Mouse (Mus musculus): ENCODE results near the gene Ninj2. TPM values are rescaled to one million over a fixed set of nuclear protein-coding genes. Genes with fewer than 3 reads are reported as not detected.
A peak's percentile ranks its signal among the peaks of the same experiment; 100 is the strongest.
"Not testable (repeated sequence)": the region's sequence is repeated elsewhere in the genome, so short reads cannot be mapped to it uniquely, and the experiment has no call there.

The Ninj2 gene
- polyA plus RNA-seq, 2 experiments = 1.7 to 1.9 TPM

GRCm38 (mm10) chr6:120083442-120083841, 9.7 kb upstream of the Ninj2 start:
- no peak overlapping the region for H3K27ac ChIP-seq (replicated peaks; ENCODE audit: low read depth, low read length)
- no peak overlapping the region for H3K4me2 ChIP-seq (replicated peaks; ENCODE audit: low read depth, low read length, severe bottlenecking)
- no peak overlapping the region for H3K9ac ChIP-seq (ENCODE audit: low read depth, low read length, severe bottlenecking)
- ATAC-seq (ENCODE audit: low FRiP score, low read depth) (no peak), DNase-seq (ENCODE audit: low spot score) (no peak)
- H3K27me3 ChIP-seq (ENCODE audit: control insufficient read depth, insufficient read depth, low read length) = no peaks in the 10 kb centered on the region
- H3K4me3 ChIP-seq (replicated peaks; ENCODE audit: low read length) = no peak overlapping the region
- no peaks in the 10 kb centered on the region for H3K4me1 ChIP-seq (ENCODE audit: control insufficient read depth, insufficient read depth, low read length)
- WGBS = 71% methylated on average over 6 of the region's 6 CpGs
- H3K36me3 ChIP-seq (ENCODE audit: control insufficient read depth, insufficient read depth, low read length) = no peaks in the 10 kb centered on the region
- no peaks in the 10 kb centered on the region for H3K9me3 ChIP-seq (ENCODE audit: control insufficient read depth, low read length)
- TF ChIP-seq POLR2A (IDR thresholded peaks at IDR 0.05; ENCODE audit: borderline replicate concordance, extremely low read depth, insufficient read depth, insufficient read length) = no peak

DNA sequence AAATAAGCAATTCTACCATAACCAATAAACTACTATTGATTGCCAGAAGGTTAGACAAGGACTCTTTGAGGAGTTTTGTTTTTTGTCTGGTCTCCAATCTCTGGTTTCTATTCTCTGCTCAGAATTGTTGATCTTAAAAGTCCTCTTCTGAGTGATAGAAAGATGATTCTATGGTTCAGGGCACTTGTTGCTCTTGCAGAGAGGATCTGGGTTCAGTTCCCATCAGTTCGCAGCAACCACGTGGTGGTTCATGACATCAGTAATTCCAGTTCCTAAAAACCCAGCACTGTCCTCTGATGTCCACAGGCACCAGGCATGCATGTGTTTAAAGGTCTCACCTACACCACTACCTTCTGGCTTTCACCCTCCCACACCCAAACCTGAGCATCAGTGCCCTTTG, 8.2 kb upstream of the Ninj2 start:
- Histone ChIP-seq H3K4me1 (ENCODE audit: control insufficient read depth, insufficient read depth, low read length) (no peaks in the 10 kb centered on the region), H3K9me3 (ENCODE audit: control insufficient read depth, low read length) (no peaks in the 10 kb centered on the region), H3K36me3 (ENCODE audit: control insufficient read depth, insufficient read depth, low read length) (no peaks in the 10 kb centered on the region), H3K4me3 (replicated peaks; ENCODE audit: low read length) (no peak overlapping the region), H3K4me2 (replicated peaks; ENCODE audit: low read depth, low read length, severe bottlenecking) (no peak overlapping the region), H3K9ac (ENCODE audit: low read depth, low read length, severe bottlenecking) (no peak overlapping the region), H3K27ac (replicated peaks; ENCODE audit: low read depth, low read length) (no peak overlapping the region), H3K27me3 (ENCODE audit: control insufficient read depth, insufficient read depth, low read length) (no peaks in the 10 kb centered on the region)
- ATAC-seq (ENCODE audit: low FRiP score, low read depth) (no peak), DNase-seq (ENCODE audit: low spot score) (no peak)
- 87% methylated on average over 2 of the region's 2 CpGs for WGBS
- TF ChIP-seq POLR2A (IDR thresholded peaks at IDR 0.05; ENCODE audit: borderline replicate concordance, extremely low read depth, insufficient read depth, insufficient read length) = no peak

- no peak for TF ChIP-seq POLR2A (IDR thresholded peaks at IDR 0.05; ENCODE audit: borderline replicate concordance, extremely low read depth, insufficient read depth, insufficient read length)
Measured at GRCm38 (mm10) chr6:120085832-120086231, 7.3 kb upstream of the Ninj2 start.

GRCm38 (mm10) chr6:120087041-120087440, 6.1 kb upstream of the Ninj2 start:
- H3K4me1 ChIP-seq (ENCODE audit: control insufficient read depth, insufficient read depth, low read length); H3K27ac ChIP-seq (replicated peaks; ENCODE audit: low read depth, low read length); ATAC-seq (ENCODE audit: low FRiP score, low read depth); H3K4me2 ChIP-seq (replicated peaks; ENCODE audit: low read depth, low read length, severe bottlenecking); H3K36me3 ChIP-seq (ENCODE audit: control insufficient read depth, insufficient read depth, low read length); H3K27me3 ChIP-seq (ENCODE audit: control insufficient read depth, insufficient read depth, low read length); DNase-seq (ENCODE audit: low spot score); H3K9me3 ChIP-seq (ENCODE audit: control insufficient read depth, low read length); H3K9ac ChIP-seq (ENCODE audit: low read depth, low read length, severe bottlenecking); H3K4me3 ChIP-seq (replicated peaks; ENCODE audit: low read length): not testable (repeated sequence)
- 90% methylated on average over 6 of the region's 8 CpGs for WGBS

More at GRCm38 (mm10) chr6:120085832-120086231, 7.3 kb upstream of the Ninj2 start:
- no peak overlapping the region for H3K27ac ChIP-seq (replicated peaks; ENCODE audit: low read depth, low read length)
- no peak overlapping the region for H3K4me2 ChIP-seq (replicated peaks; ENCODE audit: low read depth, low read length, severe bottlenecking)
- ATAC-seq (ENCODE audit: low FRiP score, low read depth) (no peak), DNase-seq (ENCODE audit: low spot score) (no peak)
- no peaks in the 10 kb centered on the region; the same call in 1 of the 2 replicates for H3K4me1 ChIP-seq (ENCODE audit: control insufficient read depth, insufficient read depth, low read length)
- H3K36me3 ChIP-seq (ENCODE audit: control insufficient read depth, insufficient read depth, low read length) = no peaks in the 10 kb centered on the region
- H3K27me3 ChIP-seq (ENCODE audit: control insufficient read depth, insufficient read depth, low read length) = no peaks in the 10 kb centered on the region
- 73% methylated on average over 3 of the region's 3 CpGs for WGBS
- H3K9me3 ChIP-seq (ENCODE audit: control insufficient read depth, low read length) = no peaks in the 10 kb centered on the region
- no peak overlapping the region for H3K4me3 ChIP-seq (replicated peaks; ENCODE audit: low read length)
- no peak overlapping the region for H3K9ac ChIP-seq (ENCODE audit: low read depth, low read length, severe bottlenecking)

GRCm38 (mm10) chr6:120090712-120091248, 2.4 kb upstream of the Ninj2 start:
- DNase-seq (ENCODE audit: low spot score) (no peak), ATAC-seq (ENCODE audit: low FRiP score, low read depth) (no peak)
- H3K9ac ChIP-seq (ENCODE audit: low read depth, low read length, severe bottlenecking) = no peak overlapping the region

DNA sequence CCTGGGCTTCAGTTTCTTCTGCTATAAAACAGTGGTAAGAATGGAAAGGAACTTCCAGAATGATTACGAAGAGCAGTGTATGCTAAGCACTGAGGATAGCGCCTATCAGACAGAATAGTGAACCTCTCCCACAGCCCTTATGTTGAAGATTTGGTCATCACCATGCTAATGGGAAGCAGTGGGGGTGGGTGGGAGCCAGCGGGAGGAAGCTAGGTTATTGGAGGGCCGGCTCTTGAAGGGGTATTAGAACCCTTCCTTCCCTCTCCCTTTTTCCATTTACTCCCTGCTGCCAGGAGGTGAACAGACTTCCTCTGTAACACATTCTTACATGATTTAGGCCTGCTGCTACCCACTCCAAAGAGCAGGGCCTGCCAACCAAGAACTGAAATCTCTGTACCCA, 1.2 kb upstream of the Ninj2 start:
- no peaks in the 10 kb centered on the region for H3K36me3 ChIP-seq (ENCODE audit: control insufficient read depth, insufficient read depth, low read length)
- H3K4me3 ChIP-seq (replicated peaks; ENCODE audit: low read length) = no peak overlapping the region
- H3K4me2 ChIP-seq (replicated peaks; ENCODE audit: low read depth, low read length, severe bottlenecking) = no peak overlapping the region
- TF ChIP-seq POLR2A (IDR thresholded peaks at IDR 0.05; ENCODE audit: borderline replicate concordance, extremely low read depth, insufficient read depth, insufficient read length) = no peak
- no peak for ATAC-seq (ENCODE audit: low FRiP score, low read depth)
- H3K27ac ChIP-seq (replicated peaks; ENCODE audit: low read depth, low read length) = peak overlapping the region; percentile 39; the same call in 1 of the 2 replicates
- no peak overlapping the region for H3K9ac ChIP-seq (ENCODE audit: low read depth, low read length, severe bottlenecking)
- peaks cover 8% of the 10 kb centered on the region; the same call in 1 of the 2 replicates for H3K4me1 ChIP-seq (ENCODE audit: control insufficient read depth, insufficient read depth, low read length)
- no peaks in the 10 kb centered on the region for H3K27me3 ChIP-seq (ENCODE audit: control insufficient read depth, insufficient read depth, low read length)
- DNase-seq (ENCODE audit: low spot score) = no peak
- whole genome bisulfite sequencing = 68% methylated on average over 4 of the region's 4 CpGs
- no peaks in the 10 kb centered on the region for H3K9me3 ChIP-seq (ENCODE audit: control insufficient read depth, low read length)

More at GRCm38 (mm10) chr6:120090712-120091248, 2.4 kb upstream of the Ninj2 start:
- H3K4me3 ChIP-seq (replicated peaks; ENCODE audit: low read length) = no peak overlapping the region
- WGBS = 9% methylated on average over 15 of the region's 15 CpGs
- no peak overlapping the region for H3K4me2 ChIP-seq (replicated peaks; ENCODE audit: low read depth, low read length, severe bottlenecking)
- H3K4me1 ChIP-seq (ENCODE audit: control insufficient read depth, insufficient read depth, low read length) = peaks cover 8% of the 10 kb centered on the region; the same call in 1 of the 2 replicates
- H3K36me3 ChIP-seq (ENCODE audit: control insufficient read depth, insufficient read depth, low read length) = no peaks in the 10 kb centered on the region
- H3K27me3 ChIP-seq (ENCODE audit: control insufficient read depth, insufficient read depth, low read length) = no peaks in the 10 kb centered on the region
- no peaks in the 10 kb centered on the region for H3K9me3 ChIP-seq (ENCODE audit: control insufficient read depth, low read length)
- no peak for TF ChIP-seq POLR2A (IDR thresholded peaks at IDR 0.05; ENCODE audit: borderline replicate concordance, extremely low read depth, insufficient read depth, insufficient read length)
- no peak overlapping the region for H3K27ac ChIP-seq (replicated peaks; ENCODE audit: low read depth, low read length)

Data from limb, embryonic 14.5 days (tissue).